Comparison of ENCODE assay signal across 23 mouse cellular contexts in genomic region chr7:91853653-91854052, GRCm38 (mm10).
DNase-seq lines count a peak whose midpoint lies in the region; ATAC-seq and TF ChIP-seq lines count a peak whose summit lies in the region.
"Had no signal": no experiment of that assay in that cellular context is flagged by ENCODE, and none has a peak within 500 bp of the region (broad histone marks: within the 10 kb centered on the region; RNA-seq: fewer than 3 reads in every experiment).

No protein-coding gene starts in this region.

- TF ChIP-seq CTCF in lung, embryonic 14.5 days (IDR thresholded peaks at IDR 0.05; ENCODE audit: low read depth), result no peak
- no peak for TF ChIP-seq CTCF in lung, postnatal 0 days (IDR thresholded peaks at IDR 0.05)
- no peak for TF ChIP-seq CTCF in stomach, postnatal 0 days (IDR thresholded peaks at IDR 0.05; ENCODE audit: low read depth)

- H3K4me1 ChIP-seq in lung, embryonic 14.5 days (ENCODE audit: insufficient read depth), result no peaks in the 10 kb centered on the region
- H3K4me1 ChIP-seq in lung, postnatal 0 days (ENCODE audit: insufficient read depth, low read depth, low read length), result no peaks in the 10 kb centered on the region
- H3K4me1 ChIP-seq in stomach, postnatal 0 days (replicated peaks; ENCODE audit: control insufficient read depth, insufficient read depth), result no peaks in the 10 kb centered on the region
- H3K4me1 ChIP-seq: embryonic facial prominence, embryonic 13.5 days; embryonic facial prominence, embryonic 15.5 days; forebrain, embryonic 10.5 days; forebrain, embryonic 12.5 days had no signal

- 30% methylated on average over 4 of the region's 4 CpGs for WGBS in lung, embryonic 14.5 days
- WGBS in lung, postnatal 0 days, result 28% methylated on average over 4 of the region's 4 CpGs
- 19% methylated on average over 4 of the region's 4 CpGs for WGBS in stomach, postnatal 0 days

- H3K4me3 ChIP-seq in lung, embryonic 14.5 days (ENCODE audit: low read depth, low read length), result no peak overlapping the region
- no peak overlapping the region for H3K4me3 ChIP-seq in lung, postnatal 0 days (ENCODE audit: low read depth, low read length)
- H3K4me3 ChIP-seq in stomach, postnatal 0 days (ENCODE audit: low read depth, low read length), result no peak overlapping the region
- H3K4me3 ChIP-seq: embryonic facial prominence, embryonic 13.5 days; embryonic facial prominence, embryonic 15.5 days; erythroblast, embryonic 14.5 days; forebrain, embryonic 10.5 days; forebrain, embryonic 12.5 days had no signal

- TF ChIP-seq EP300 in lung, postnatal 0 days (IDR thresholded peaks at IDR 0.05), result peak; percentile 21; the same call in 1 of the 2 replicates
- TF ChIP-seq EP300 in stomach, postnatal 0 days (optimal IDR thresholded peaks at IDR 0.05), result no peak

- ATAC-seq in lung, embryonic 14.5 days (ENCODE audit: insufficient read depth), result peak; percentile 28; the same call in 1 of the 2 replicates
- peak; percentile 67 for ATAC-seq in lung, postnatal 0 days
- ATAC-seq in megakaryocyte progenitor cell, adult 5-6 weeks (replicated peaks; ENCODE audit: poor library complexity), result peak; percentile 29; the same call in 1 of the 2 replicates
- no peak for ATAC-seq in stomach, postnatal 0 days (ENCODE audit: low FRiP score, low TSS enrichment)
- no peak for ATAC-seq in megakaryocyte-erythroid progenitor cell, adult 5-6 weeks (replicated peaks; ENCODE audit: low FRiP score, low TSS enrichment, poor library complexity, severe bottlenecking)
- ATAC-seq: forebrain, embryonic 14.5 days had no signal

- DNase-seq in lung, embryonic 14.5 days, result peak; percentile 21
- no peak for DNase-seq in lung, postnatal 14 days
- peak; percentile 63 for DNase-seq in lung, postnatal 0 days (ENCODE audit: low spot score)
- no peak for DNase-seq in lung, adult 18-20 months
- no peak for DNase-seq in stomach, postnatal 0 days (ENCODE audit: low spot score)
- DNase-seq: adrenal gland, adult 2 months; adrenal gland, postnatal 10 days; adrenal gland, postnatal 25 days; cerebellum, adult 11 months; cerebellum, adult 18-20 months; cerebellum, adult 8-10 months; cerebellum, adult 9-11 months; cerebellum, postnatal 14 days; cerebellum, postnatal 36 days; embryo, embryonic 11 days had no signal

- H3K9me3 ChIP-seq in lung, embryonic 14.5 days (ENCODE audit: low read depth, low read length), result no peaks in the 10 kb centered on the region
- H3K9me3 ChIP-seq in lung, postnatal 0 days (ENCODE audit: low read length), result no peaks in the 10 kb centered on the region
- no peaks in the 10 kb centered on the region for H3K9me3 ChIP-seq in stomach, postnatal 0 days (ENCODE audit: control insufficient read depth, low read length)
- H3K9me3 ChIP-seq: embryonic facial prominence, embryonic 13.5 days; embryonic facial prominence, embryonic 15.5 days; forebrain, embryonic 10.5 days; forebrain, embryonic 12.5 days had no signal

- H3K4me2 ChIP-seq in lung, embryonic 14.5 days, result no peak overlapping the region
- no peak overlapping the region for H3K4me2 ChIP-seq in lung, postnatal 0 days (replicated peaks; ENCODE audit: low read depth, low read length)
- 0 out of 2 replicates have a peak overlapping the region, but pooled peaks have one; percentile 0 for H3K4me2 ChIP-seq in stomach, postnatal 0 days (replicated peaks; ENCODE audit: low read depth)
- H3K4me2 ChIP-seq: embryonic facial prominence, embryonic 13.5 days; embryonic facial prominence, embryonic 15.5 days; forebrain, embryonic 12.5 days had no signal

- no peak overlapping the region for H3K27ac ChIP-seq in lung, embryonic 14.5 days (ENCODE audit: low read depth)
- H3K27ac ChIP-seq in lung, postnatal 0 days (ENCODE audit: low read length), result no peak overlapping the region
- no peak overlapping the region for H3K27ac ChIP-seq in stomach, postnatal 0 days (replicated peaks)
- H3K27ac ChIP-seq: embryonic facial prominence, embryonic 13.5 days; embryonic facial prominence, embryonic 15.5 days; forebrain, embryonic 10.5 days; forebrain, embryonic 12.5 days had no signal

- no peaks in the 10 kb centered on the region for H3K27me3 ChIP-seq in lung, embryonic 14.5 days (ENCODE audit: insufficient read depth, low read length)
- no peaks in the 10 kb centered on the region for H3K27me3 ChIP-seq in lung, postnatal 0 days (replicated peaks; ENCODE audit: insufficient read depth, low read length)
- H3K27me3 ChIP-seq in stomach, postnatal 0 days (ENCODE audit: control insufficient read depth, insufficient read depth, low read length), result no peaks in the 10 kb centered on the region
- H3K27me3 ChIP-seq: embryonic facial prominence, embryonic 13.5 days; embryonic facial prominence, embryonic 15.5 days; forebrain, embryonic 12.5 days had no signal

- H3K36me3 ChIP-seq in lung, embryonic 14.5 days (ENCODE audit: insufficient read depth), result no peaks in the 10 kb centered on the region
- no peaks in the 10 kb centered on the region for H3K36me3 ChIP-seq in lung, postnatal 0 days (ENCODE audit: insufficient read depth, low read length)
- H3K36me3 ChIP-seq in stomach, postnatal 0 days (ENCODE audit: control insufficient read depth, insufficient read depth, low read length), result no peaks in the 10 kb centered on the region
- H3K36me3 ChIP-seq: embryonic facial prominence, embryonic 13.5 days; embryonic facial prominence, embryonic 15.5 days; forebrain, embryonic 10.5 days; forebrain, embryonic 12.5 days had no signal

- H3K9ac ChIP-seq in lung, embryonic 14.5 days, result no peak overlapping the region
- H3K9ac ChIP-seq in lung, postnatal 0 days (replicated peaks; ENCODE audit: low read depth), result no peak overlapping the region
- H3K9ac ChIP-seq in stomach, postnatal 0 days (ENCODE audit: low read length), result no peak overlapping the region
- H3K9ac ChIP-seq: embryonic facial prominence, embryonic 13.5 days; embryonic facial prominence, embryonic 15.5 days; forebrain, embryonic 12.5 days had no signal

Comparison
In these comparisons a context has a peak if more than half of its experiments do, and no peak if none do; other contexts are left out.
1. DNase-seq: peak in lung, embryonic 14.5 days (single experiment) and lung, postnatal 0 days (single experiment); none in lung, postnatal 14 days (single experiment), lung, adult 18-20 months (0 of 2) and stomach, postnatal 0 days (single experiment).
2. ATAC-seq: peak in lung, embryonic 14.5 days (single experiment), lung, postnatal 0 days (single experiment) and megakaryocyte progenitor cell, adult 5-6 weeks (single experiment); none in stomach, postnatal 0 days (single experiment) and megakaryocyte-erythroid progenitor cell, adult 5-6 weeks (single experiment).